Mouse (Mus musculus): ENCODE measurements at regions not wholly inside any gene's neighbourhood (a gene's known extent, or its start where the extent isn't known, plus 50 kb on each side); places are given as distances from the start of the nearest gene placed in this dataset.
"Not testable (repeated sequence)": the region's sequence is repeated elsewhere in the genome, so short reads cannot be mapped to it uniquely, and the experiment has no call there.

DNA sequence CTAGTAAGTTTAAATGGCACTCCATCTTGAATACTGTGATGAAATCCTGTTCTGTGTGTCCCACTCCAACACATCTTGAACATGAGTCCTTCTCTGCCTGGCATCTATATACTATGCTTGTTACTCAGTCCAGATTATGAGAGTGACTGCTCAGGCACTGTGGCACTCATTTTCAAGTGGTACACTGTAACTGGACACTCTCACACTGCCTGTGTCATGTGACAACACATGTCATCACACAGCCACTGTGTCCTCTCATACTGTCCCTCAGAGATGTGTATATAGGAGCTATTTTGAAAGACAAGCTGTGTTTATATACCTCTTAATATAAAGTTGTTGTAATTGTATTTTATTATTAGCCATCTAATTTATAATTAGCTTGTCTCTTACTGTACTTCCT is 89.0 kb upstream of the Spata13 start:
- no peaks in the 10 kb centered on the region for H3K36me3 ChIP-seq (ENCODE audit: control insufficient read depth, insufficient read depth, low read length)
- no peak overlapping the region for H3K9ac ChIP-seq (replicated peaks; ENCODE audit: low read length)
- no peaks in the 10 kb centered on the region for H3K4me1 ChIP-seq (ENCODE audit: control insufficient read depth, insufficient read depth, low read length)
- H3K27me3 ChIP-seq (ENCODE audit: control insufficient read depth, insufficient read depth, low read length), result no peaks in the 10 kb centered on the region
- no peaks in the 10 kb centered on the region for H3K9me3 ChIP-seq (ENCODE audit: control insufficient read depth, low read length)
- no peak overlapping the region for H3K4me3 ChIP-seq (replicated peaks; ENCODE audit: low read depth, low read length)
- ATAC-seq (ENCODE audit: low FRiP score, low TSS enrichment) (no peak), DNase-seq (no peak)
- no peak overlapping the region for H3K4me2 ChIP-seq (ENCODE audit: low read length)
- H3K27ac ChIP-seq (replicated peaks; ENCODE audit: low read depth, low read length), result no peak overlapping the region

DNA sequence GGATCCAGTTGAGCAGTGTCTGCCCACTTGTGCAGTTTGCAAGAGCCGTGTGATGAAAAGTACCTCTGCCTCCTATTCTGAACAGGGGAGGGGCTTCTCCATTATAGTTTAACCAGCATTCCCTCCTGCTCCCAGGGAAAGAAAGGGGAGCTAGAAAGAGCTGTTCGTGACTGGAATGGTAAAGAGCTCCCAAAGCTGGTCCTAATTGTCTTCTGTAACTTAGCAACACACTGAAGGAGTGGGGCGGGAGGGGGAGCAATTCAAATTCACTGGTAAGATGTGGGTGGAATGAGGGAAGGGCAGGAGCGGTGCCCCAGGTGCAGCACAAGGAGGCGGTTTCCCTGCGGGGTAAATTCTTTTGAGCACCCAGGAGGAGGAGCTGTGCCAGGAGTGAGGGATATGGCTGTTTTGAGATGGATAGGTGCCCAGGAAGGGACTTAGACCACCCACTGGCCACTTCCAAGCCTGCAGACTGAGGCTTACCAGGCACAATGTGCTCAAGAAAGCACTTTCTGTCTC is 79.5 kb upstream of the Spata13 start:
- peak; percentile 96 for DNase-seq
- no peak overlapping the region; the same call in 1 of the 2 replicates for H3K4me3 ChIP-seq (replicated peaks; ENCODE audit: low read depth, low read length)
- no peaks in the 10 kb centered on the region for H3K9me3 ChIP-seq (ENCODE audit: control insufficient read depth, low read length)
- peak overlapping the region; percentile 86 for H3K27ac ChIP-seq (replicated peaks; ENCODE audit: low read depth, low read length)
- peak; percentile 86 for ATAC-seq (ENCODE audit: low FRiP score, low TSS enrichment)
- peak overlapping the region; percentile 46 for H3K4me2 ChIP-seq (ENCODE audit: low read length)
- 0 out of 2 replicates have a peak overlapping the region, but pooled peaks have one; percentile 9 for H3K9ac ChIP-seq (replicated peaks; ENCODE audit: low read length)
- no peaks in the 10 kb centered on the region for H3K36me3 ChIP-seq (ENCODE audit: control insufficient read depth, insufficient read depth, low read length)
- 3% methylated on average over 6 of the region's 6 CpGs for WGBS
- peaks cover 16% of the 10 kb centered on the region for H3K4me1 ChIP-seq (ENCODE audit: control insufficient read depth, insufficient read depth, low read length)
- H3K27me3 ChIP-seq (ENCODE audit: control insufficient read depth, insufficient read depth, low read length), result no peaks in the 10 kb centered on the region

GRCm38 (mm10) chr14:60556541-60556940 is 77.3 kb upstream of the Spata13 start:
- Histone ChIP-seq H3K9ac (replicated peaks; ENCODE audit: low read length) (no peak overlapping the region), H3K4me3 (replicated peaks; ENCODE audit: low read depth, low read length) (no peak overlapping the region), H3K4me1 (ENCODE audit: control insufficient read depth, insufficient read depth, low read length) (peaks cover 16% of the 10 kb centered on the region), H3K9me3 (ENCODE audit: control insufficient read depth, low read length) (no peaks in the 10 kb centered on the region), H3K4me2 (ENCODE audit: low read length) (no peak overlapping the region), H3K27me3 (ENCODE audit: control insufficient read depth, insufficient read depth, low read length) (no peaks in the 10 kb centered on the region), H3K36me3 (ENCODE audit: control insufficient read depth, insufficient read depth, low read length) (no peaks in the 10 kb centered on the region), H3K27ac (replicated peaks; ENCODE audit: low read depth, low read length) (no peak overlapping the region)
- DNase-seq (no peak), ATAC-seq (ENCODE audit: low FRiP score, low TSS enrichment) (no peak)
- 76% methylated on average over 5 of the region's 5 CpGs for WGBS

GRCm38 (mm10) chr14:60557020-60557419 is 76.8 kb upstream of the Spata13 start:
- Histone ChIP-seq H3K9me3 (ENCODE audit: control insufficient read depth, low read length) (no peaks in the 10 kb centered on the region), H3K4me2 (ENCODE audit: low read length) (no peak overlapping the region), H3K9ac (replicated peaks; ENCODE audit: low read length) (no peak overlapping the region), H3K36me3 (ENCODE audit: control insufficient read depth, insufficient read depth, low read length) (no peaks in the 10 kb centered on the region), H3K27me3 (ENCODE audit: control insufficient read depth, insufficient read depth, low read length) (no peaks in the 10 kb centered on the region), H3K4me3 (replicated peaks; ENCODE audit: low read depth, low read length) (no peak overlapping the region), H3K4me1 (ENCODE audit: control insufficient read depth, insufficient read depth, low read length) (peaks cover 16% of the 10 kb centered on the region), H3K27ac (replicated peaks; ENCODE audit: low read depth, low read length) (no peak overlapping the region)
- 57% methylated on average over 4 of the region's 4 CpGs for WGBS
- no peak for ATAC-seq (ENCODE audit: low FRiP score, low TSS enrichment)
- no peak for DNase-seq

GRCm38 (mm10) chr14:60559376-60559775 is 74.4 kb upstream of the Spata13 start:
- Histone ChIP-seq H3K9me3 (ENCODE audit: control insufficient read depth, low read length) (no peaks in the 10 kb centered on the region), H3K4me2 (ENCODE audit: low read length) (no peak overlapping the region), H3K4me1 (ENCODE audit: control insufficient read depth, insufficient read depth, low read length) (peaks cover 7% of the 10 kb centered on the region), H3K36me3 (ENCODE audit: control insufficient read depth, insufficient read depth, low read length) (no peaks in the 10 kb centered on the region), H3K27ac (replicated peaks; ENCODE audit: low read depth, low read length) (no peak overlapping the region), H3K27me3 (ENCODE audit: control insufficient read depth, insufficient read depth, low read length) (no peaks in the 10 kb centered on the region), H3K9ac (replicated peaks; ENCODE audit: low read length) (no peak overlapping the region), H3K4me3 (replicated peaks; ENCODE audit: low read depth, low read length) (no peak overlapping the region)
- 81% methylated on average over 5 of the region's 5 CpGs for whole genome bisulfite sequencing
- ATAC-seq (ENCODE audit: low FRiP score, low TSS enrichment), result no peak
- DNase-seq, result no peak

DNA sequence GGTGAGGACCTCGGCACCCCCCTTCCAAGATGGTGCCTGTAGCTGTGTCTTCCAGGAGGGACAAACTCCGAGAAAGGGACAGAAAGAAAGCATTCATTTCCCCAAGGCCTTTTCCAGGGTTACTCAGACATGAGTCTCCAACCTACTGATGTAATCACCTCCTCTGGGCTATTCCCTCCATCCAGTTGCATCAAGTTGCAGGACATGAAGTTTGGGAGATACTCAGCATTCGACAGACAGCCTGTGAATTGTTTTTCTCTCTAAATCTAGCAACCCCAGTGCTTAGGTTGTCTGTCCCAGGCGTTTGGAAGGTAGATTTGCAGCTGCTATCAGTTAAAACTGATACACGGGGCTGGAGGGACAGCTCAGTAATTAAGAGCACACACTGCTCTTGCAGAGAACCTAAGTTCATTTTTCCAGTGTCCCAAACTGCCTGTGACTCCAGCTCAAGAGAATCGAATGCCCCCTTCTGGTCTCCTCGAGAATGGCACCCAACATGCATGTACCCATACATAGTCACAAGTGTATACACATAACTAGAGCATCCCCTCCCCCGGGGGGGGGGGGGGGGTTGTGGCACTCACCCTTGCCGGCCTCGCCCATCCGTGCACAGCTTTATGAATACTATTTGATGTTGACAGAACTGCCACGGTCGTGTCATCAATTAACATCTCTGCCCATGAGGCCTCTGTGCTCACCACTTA is 73.8 kb upstream of the Spata13 start:
- Histone ChIP-seq H3K4me3 (replicated peaks; ENCODE audit: low read depth, low read length) (no peak overlapping the region), H3K4me1 (ENCODE audit: control insufficient read depth, insufficient read depth, low read length) (peaks cover under 1% of the 10 kb centered on the region), H3K27ac (replicated peaks; ENCODE audit: low read depth, low read length) (no peak overlapping the region), H3K27me3 (ENCODE audit: control insufficient read depth, insufficient read depth, low read length) (no peaks in the 10 kb centered on the region), H3K9ac (replicated peaks; ENCODE audit: low read length) (no peak overlapping the region), H3K9me3 (ENCODE audit: control insufficient read depth, low read length) (no peaks in the 10 kb centered on the region), H3K4me2 (ENCODE audit: low read length) (no peak overlapping the region), H3K36me3 (ENCODE audit: control insufficient read depth, insufficient read depth, low read length) (no peaks in the 10 kb centered on the region)
- ATAC-seq (ENCODE audit: low FRiP score, low TSS enrichment) (peak; percentile 46; the same call in 1 of the 2 replicates), DNase-seq (peak; percentile 19)
- WGBS, result 79% methylated on average over 13 of the region's 13 CpGs

GRCm38 (mm10) chr14:60576281-60576680 is 57.5 kb upstream of the Spata13 start:
- H3K4me1 ChIP-seq (ENCODE audit: control insufficient read depth, insufficient read depth, low read length), result no peaks in the 10 kb centered on the region
- no peaks in the 10 kb centered on the region for H3K36me3 ChIP-seq (ENCODE audit: control insufficient read depth, insufficient read depth, low read length)
- H3K27me3 ChIP-seq (ENCODE audit: control insufficient read depth, insufficient read depth, low read length), result no peaks in the 10 kb centered on the region
- H3K4me2 ChIP-seq (ENCODE audit: low read length), result no peak overlapping the region
- no peaks in the 10 kb centered on the region for H3K9me3 ChIP-seq (ENCODE audit: control insufficient read depth, low read length)
- H3K9ac ChIP-seq (replicated peaks; ENCODE audit: low read length), result no peak overlapping the region
- WGBS, result 91% methylated on average over 5 of the region's 5 CpGs
- H3K27ac ChIP-seq (replicated peaks; ENCODE audit: low read depth, low read length), result no peak overlapping the region
- no peak for ATAC-seq (ENCODE audit: low FRiP score, low TSS enrichment)
- no peak for DNase-seq
- no peak overlapping the region for H3K4me3 ChIP-seq (replicated peaks; ENCODE audit: low read depth, low read length)

- not testable (repeated sequence) for H3K36me3 ChIP-seq (ENCODE audit: control insufficient read depth, insufficient read depth, low read length); DNase-seq; H3K27ac ChIP-seq (replicated peaks; ENCODE audit: low read depth, low read length); H3K4me2 ChIP-seq (ENCODE audit: low read length); ATAC-seq (ENCODE audit: low FRiP score, low TSS enrichment); H3K4me1 ChIP-seq (ENCODE audit: control insufficient read depth, insufficient read depth, low read length); H3K9ac ChIP-seq (replicated peaks; ENCODE audit: low read length); H3K27me3 ChIP-seq (ENCODE audit: control insufficient read depth, insufficient read depth, low read length); H3K9me3 ChIP-seq (ENCODE audit: control insufficient read depth, low read length); H3K4me3 ChIP-seq (replicated peaks; ENCODE audit: low read depth, low read length)
Measured at GRCm38 (mm10) chr14:60580131-60580530, 53.7 kb upstream of the Spata13 start.

Measured in midbrain, embryonic 14.5 days (tissue).